Mouse (Mus musculus) brain, embryonic 18.5 days (tissue): ENCODE measurements around the gene Cd68.
"Not testable (repeated sequence)": the region's sequence is repeated elsewhere in the genome, so short reads cannot be mapped to it uniquely, and the experiment has no call there.

ENCODE experiments used
- DNase-seq: peaks from one replicate; pipeline ENCODE4 v3.0.0-alpha.2; 2012; ENCODE audit warnings: low read depth, low spot score

Gene Cd68

DNA sequence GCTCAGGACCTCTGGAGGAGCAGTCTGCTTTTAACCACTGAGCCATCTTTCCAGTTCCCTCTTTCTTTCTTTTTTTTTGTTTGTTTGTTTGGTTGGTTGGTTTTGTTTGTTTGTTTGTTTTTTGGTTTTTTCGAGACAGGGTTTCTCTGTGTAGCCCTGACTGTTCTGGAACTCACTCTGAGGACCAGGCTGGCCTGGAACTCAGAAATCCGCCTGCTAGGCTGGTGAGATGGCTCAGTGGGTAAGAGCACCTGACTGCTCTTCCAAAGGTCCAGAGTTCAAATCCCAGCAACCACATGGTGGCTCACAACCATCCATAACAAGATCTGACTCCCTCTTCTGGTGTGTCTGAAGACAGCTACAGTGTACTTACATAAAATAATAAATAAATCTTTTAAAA, 41.6 kb downstream of the Cd68 start:
- DNase-seq: not testable (repeated sequence)

DNA sequence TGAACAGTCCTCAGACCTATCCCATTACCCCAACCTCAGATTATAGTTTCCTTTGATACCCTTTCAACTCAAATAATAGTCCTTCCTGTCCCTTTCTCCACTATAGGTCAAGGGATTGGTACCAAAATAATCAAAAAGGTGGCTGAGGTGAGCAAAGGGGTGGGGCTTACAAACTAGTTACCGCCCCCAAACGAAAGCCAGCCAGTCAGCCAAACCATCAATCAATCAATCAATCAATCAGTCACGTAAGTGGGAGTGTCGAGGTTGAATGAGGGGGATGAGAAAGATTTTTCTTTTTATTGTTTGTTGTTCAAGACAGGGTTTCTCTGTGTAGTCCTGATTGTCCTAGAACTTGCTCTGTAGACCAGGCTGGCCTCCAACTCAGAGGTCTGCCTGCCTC, 42.9 kb downstream of the Cd68 start:
- no peak for DNase-seq

DNA sequence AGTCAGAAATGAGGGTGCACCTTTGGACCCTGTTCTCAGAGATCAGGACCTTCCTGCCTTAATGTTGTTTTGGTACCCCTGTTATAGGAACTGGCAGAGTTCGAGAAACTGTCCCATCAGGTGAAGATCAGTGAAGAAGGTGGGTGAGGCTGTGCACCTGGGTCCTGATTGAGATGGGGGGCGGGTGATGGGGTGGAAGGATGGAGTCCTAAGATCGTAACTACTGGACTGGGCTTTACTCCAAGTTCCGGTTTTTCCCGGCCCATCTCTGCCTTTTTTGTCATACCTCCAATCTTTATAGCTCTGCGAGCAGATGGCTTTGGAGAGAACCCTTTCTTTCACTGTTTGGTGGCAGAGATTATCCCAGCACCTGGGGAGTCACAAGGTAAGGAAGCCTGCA, 43.5 kb downstream of the Cd68 start:
- no peak for DNase-seq

DNA sequence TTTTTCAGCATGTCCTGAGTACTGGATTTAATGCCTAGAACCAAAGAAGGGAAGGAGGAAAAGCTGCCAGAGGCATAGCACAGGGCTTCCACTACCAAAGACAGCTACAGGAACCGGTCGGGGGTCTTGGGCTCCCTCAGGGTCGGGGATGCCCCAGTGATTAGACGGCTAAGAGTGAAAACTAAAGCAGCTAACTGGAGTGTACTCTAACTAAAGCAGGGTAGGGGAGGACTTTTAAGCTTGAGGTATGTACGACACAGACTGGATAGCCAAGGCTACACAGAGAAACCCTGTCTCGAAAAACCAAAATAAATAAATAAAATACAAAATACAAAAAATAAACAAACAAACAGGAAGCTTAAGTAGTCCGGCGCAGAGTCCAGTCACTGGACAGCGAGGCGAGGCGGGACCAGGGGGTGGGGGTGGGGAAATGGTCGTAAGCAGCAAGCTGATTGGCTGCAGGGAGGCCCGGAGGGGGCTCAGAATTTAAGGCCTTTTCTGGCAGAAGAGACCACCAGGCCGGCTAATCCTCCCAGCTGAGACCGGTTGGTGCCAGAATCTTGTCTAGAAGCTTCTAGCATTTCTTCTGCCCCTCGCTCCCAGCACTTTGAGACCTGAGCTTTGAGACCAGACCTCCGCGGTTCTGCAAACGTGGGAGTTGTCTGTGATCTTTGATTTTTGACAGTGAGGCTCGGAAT, 44.2 kb downstream of the Cd68 start, which contains the start of gene Sat2:
TSS of gene Sat2 (plus strand) at position 454 of the 698 bp plus-strand sequence.
- DNase-seq: no peak

DNA sequence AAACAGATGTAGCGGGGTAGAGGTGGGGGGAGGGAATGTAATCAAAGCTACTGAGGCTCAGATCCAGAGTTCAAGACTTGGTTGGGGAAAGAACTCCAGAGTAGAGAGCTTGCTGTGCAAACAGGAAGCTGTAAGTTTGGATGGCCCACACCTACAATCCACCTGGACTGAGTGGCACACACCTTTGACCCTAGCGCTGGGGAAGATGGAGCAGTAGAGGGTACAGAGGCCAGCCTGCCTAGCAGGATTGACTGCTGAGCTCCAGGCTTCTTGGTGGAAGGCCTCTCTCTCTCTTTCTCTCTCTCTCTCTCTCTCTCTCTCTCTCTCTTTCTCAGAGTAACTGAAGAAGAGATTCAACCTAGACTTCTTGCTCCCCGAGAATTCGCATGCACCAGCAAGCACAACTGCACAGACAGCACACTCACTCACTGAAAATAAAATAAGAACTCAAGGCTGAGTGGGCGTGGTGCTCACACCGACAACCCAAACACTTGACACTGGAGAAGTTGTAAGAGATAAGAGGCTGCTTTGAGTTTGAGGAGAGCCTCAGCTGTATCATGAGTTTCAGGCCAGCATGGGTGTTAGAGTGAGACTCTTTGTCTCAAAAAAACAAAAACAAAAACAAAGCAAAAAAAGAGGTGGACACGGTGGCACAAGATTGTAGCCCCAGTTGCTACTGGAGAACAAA, 45.4 kb downstream of the Cd68 start:
- DNase-seq: no peak

DNA sequence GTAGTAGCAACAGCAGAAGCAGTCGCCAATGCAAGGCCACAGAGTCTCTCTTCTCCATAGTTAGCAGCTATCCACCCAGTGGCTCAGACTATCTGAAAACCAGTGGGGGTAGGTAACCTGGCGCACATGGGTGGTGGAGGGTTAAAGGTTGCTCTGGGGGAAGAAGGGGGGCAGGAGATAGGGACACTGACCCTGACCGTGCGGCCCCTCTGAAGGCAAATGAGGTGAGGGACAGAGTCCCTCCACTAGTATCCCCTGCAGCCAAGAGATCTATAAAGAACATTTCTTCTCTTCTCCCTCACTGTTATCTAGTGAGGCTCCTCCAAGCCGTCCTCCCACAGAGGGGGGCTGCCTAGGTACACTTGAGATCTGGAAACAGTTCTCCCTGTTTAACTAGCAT, 48.1 kb downstream of the Cd68 start, which contains the start of gene Shbg:
TSS of gene Shbg (minus strand) at position 101 of the 400 bp plus-strand sequence.
- no peak for DNase-seq

DNA sequence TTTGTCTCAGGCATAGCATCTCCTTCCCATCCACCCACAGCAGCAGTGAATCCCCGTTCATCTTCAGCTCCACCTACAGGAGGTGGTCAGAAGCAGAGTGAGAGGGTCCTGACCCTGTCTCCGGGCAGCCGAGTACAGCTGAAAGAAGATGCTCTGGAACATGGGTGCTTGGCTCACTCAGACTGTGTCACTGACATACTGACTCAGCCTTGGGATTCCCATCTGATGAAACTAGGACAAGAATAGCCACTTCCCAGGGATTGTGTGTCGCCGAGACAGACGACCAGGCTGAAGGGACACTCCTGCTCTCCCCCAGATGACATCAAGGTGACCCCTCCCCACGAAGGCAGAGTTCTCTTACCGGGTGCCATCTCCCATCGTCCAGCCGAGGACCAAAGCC, 49.2 kb downstream of the Cd68 start:
- no peak for DNase-seq

DNA sequence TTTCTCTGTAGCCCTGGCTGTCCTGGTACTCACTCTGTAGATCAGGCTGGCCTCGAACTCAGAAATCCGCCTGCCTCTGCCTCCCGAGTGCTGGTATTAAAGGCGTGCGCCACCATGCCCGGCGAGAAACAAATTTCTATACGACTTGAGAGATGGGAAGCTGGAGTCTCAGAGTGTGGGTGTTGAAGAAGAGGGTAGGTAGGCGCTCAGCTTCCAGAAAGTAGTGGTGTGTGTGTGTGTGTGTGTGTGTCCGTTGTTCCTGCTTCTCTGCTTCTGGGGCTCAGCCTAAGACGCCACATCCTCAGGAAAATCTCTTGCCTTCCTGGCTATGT, 51.7 kb downstream of the Cd68 start:
- DNase-seq: not testable (repeated sequence)
